Mouse (Mus musculus) urinary bladder, postnatal 4 days (tissue): ENCODE measurements at regions not wholly inside any gene's neighbourhood (a gene's known extent, or its start where the extent isn't known, plus 50 kb on each side); places are given as distances from the start of the nearest gene placed in this dataset.

Experiments
- DNase-seq, 2 experiments: peaks; one replicate each; pipeline ENCODE4 v3.0.0; 2021 to 2022; ENCODE audit warnings: low spot score in 2 of 2

DNA sequence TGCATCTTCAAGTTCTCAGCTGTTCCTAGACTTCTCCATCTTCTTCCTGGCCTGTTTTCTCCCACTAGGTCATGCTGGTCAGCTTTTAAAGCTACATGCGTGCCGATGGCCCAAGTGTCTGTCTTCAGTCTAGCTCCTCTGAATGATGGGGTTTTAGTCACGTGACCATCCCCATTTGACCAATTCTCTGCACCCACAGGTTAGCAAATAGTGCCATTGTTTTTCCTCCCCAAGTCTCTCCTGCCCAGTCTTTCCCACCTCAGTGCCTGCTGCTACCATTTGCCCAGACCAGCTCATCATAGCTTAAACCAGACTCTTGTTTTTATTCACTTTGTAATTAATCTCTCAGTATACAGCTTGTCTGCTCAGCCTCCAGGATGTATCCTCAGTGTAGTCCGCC, 62.3 kb downstream of the Zfp706 start:
- DNase-seq, result no peak

DNA sequence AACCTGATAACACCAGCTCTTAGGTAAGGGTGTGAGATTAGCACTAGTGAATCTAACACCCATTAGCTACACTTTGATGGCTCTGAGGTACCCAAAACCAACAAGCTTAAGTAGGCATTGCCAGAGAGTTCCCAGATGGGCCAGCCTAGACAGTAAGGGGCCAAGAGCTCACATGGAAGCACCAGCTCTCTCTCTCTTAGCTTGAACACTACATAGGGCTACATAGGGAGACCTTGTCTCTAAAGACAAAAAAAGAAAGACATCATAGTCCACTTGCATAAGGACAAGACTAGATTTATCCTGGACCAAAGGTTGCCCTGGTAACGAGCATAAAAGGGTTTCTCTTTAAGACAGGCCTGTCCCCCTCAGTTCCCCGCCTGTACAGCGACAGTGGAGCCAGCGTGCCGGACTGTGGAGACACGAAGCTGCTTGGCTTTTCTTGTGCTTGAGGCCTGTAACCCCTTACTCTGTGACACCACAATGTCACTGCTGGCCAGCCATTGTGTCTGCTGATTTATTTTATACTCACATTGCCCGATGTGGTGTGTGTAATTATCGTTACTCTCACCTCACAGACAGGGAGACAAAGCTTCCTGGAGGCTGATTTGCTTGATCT, 62.9 kb downstream of the Zfp706 start:
- DNase-seq, result no peak

DNA sequence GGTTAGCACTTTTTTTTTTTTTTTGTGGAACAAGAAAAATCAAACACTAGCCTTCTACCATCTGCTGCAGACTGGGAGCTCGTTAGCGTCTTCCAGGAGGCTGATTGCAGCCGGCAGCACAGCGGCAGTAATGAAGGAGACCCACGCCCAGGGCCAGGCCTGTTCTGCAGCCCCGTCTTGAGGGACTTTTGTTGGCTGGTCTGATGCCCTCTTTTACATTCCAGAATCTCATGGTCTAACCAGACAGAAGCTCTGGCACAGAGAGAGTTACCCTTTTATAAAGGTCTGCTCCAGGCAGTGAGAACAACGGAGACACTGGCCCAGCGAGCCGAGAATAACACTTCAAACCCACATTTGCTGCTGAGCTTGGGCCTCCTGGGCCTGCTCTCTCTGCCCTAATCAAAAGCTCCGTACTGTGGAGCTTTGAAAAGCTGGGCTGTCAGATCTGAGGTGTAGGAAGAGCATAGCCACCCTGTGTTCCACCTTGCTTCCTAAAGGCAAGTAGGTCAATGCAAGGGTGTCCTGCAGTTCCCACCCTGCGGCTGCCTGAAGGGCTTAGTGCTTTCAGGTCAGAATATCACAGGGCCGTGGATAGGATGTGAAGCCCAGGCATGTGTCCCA, 64.0 kb downstream of the Zfp706 start:
- DNase-seq, result no peak

DNA sequence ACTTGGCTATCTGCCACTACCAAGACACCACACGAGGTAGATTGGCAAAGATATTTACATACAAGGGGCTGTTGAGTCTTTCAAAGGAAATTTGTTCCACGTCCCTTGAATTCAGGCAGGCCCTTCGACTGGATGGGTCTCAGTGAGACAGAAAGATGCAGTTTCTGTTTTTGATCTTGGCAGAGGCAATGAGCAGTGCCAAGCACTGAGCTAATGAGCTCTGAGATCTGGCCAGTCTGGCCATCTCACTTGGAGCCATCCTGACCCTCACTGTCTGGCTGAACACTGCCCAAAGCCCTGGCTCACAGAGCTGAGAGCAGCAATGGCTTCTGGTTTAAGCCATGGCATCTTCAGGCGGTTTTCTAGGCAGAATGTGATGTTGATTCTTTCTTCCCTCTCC, 65.3 kb downstream of the Zfp706 start:
- no peak for DNase-seq

DNA sequence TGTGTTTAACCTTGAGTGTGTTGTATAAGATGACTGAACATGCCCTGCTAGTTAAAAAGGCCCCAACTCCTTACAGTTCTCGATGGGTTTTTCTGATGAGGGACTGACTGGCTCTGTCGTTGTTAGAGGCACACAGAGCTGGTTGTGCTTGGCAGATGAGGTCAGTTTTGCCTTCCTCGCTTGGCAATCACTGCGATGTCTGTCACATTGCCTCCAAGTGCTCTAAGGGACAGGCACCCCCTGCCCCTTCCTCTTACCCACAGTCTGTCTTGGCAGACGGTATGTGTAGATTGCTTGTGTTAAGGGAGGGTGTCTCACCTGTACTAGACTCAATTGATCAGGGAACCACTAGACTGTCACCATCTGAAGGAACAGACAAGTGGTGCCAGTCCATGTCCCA, 65.8 kb downstream of the Zfp706 start:
- no peak for DNase-seq

DNA sequence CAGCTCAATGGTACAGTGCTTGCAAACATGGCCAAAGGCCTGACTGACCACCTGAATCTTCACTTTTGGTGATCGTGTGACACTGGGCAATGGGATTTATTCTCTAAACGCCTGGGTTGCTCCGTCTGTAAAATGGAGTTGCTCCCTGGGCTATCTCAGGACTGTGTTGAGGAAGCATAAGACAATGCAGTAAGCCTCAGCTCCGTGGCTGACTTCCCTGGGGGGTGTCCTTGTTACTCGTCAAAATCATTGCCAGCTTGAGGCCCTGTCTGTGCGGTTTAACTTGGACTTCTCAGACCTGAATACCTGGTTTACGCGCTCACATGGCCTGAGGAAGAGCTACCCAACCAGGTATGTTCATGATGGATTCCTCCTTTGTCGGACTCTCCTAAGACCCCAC, 68.0 kb downstream of the Zfp706 start:
- DNase-seq, result no peak

DNA sequence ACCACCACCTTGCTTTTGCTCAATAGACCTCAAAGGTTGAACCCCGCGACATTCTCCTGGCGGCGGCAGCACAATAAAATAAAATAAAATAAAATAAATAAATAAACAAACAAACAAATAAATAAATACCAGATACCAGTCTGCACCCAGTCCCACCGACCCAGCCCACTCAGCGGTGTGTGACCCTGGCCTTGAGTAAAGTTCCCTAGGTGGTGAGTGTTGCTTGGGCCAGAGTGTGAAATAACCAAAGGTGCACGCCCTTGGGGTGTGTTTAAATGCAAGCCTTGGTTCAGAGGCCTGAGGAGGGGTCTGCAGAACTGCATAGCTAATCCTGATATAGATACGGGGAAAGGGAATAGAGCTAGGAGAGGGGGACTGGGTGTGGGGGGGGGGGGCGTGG, 68.4 kb downstream of the Zfp706 start:
- DNase-seq, result no peak

DNA sequence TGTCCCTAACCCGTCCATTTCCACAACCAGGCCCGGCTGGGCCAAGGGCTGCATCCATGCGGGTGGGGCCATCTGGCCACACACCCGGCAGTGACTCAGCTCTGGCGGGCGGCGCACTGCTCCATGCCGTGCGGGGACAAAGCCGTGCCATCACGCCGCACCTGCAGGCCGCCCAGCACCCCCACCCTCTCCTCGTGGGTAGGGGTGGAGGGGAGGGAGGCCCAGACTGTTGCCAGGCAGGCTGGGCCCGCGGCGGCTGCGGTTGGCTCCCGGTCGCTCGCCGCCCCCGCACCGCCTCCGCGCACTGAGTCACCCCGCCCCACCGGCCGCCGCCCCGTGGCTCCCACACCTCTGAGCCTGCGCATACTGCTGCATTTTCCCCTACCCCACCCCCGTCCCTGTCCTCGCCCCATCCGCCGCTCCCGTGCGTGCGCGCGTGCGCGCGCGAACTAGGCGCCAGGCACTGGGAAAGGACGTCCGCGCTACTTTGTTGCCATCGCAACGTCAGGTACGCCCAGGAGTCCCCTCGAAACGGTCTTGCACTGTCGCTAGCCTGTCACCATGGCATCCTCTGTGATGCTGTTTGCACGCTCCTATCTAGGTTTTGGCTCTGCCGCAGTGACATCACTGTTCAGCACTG, 68.9 kb downstream of the Zfp706 start:
- DNase-seq, result peak; percentile 87 to 89

DNA sequence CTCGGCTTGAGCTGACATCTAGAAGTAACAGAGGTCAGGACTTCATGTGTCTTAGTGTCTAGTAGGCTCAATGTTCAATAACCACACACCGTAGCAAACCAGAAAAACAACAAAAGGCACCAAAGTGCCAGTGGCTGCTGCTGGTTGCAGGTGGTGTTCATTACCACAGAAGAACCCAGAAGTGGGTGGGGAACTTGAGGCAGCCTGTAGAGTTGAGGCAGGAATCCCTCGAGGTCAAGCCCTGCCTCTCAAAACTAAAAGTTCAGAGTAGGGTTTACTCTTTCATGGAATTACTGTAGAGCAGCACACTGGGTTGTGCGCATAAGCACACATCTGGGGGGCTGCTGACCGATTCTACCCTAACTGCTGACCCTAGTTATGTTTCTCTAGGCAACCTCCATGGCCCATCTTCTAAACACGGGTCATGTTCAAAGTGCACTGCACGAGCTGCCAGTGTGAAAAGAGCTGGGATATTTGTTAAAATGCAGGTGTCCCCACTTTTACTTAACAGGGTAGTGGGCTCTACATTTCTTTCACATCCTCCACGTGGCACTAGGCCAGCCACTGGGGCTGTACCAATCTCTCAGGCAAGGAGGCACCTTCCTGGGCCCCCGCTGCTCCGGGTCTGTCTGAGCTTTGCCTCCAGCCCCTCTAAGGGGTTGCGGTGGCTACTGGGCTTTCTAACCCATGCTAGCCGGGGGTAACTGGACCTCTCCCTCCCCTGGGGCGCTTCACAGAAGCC, 69.6 kb downstream of the Zfp706 start:
- no peak for DNase-seq

DNA sequence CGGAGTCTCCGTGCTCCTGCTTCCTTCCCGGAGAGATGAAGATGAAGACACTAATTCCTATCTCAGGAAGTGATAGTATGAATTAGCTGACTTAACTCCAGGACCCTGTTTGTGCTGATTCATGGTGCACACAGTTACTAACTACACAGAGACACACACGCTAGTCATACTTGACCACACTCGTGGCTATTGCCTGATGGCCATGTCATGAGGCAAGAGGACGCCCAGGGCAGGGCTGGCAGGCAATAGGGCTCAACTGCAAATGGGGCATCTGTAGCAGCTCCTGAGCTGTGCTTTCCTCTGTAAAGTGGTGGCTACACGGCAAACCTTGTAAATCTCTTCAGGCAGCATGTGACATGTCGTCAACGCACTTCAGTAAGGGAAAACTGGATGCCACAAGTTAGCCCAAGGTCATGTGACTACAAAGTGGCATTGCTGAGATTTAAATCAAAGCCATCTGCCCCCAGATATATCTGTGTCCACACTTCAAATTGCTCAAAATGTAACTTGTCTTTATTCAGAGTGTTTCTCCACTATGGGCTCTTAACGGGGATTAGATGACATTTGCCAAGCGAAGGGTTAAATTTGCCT, 70.4 kb downstream of the Zfp706 start:
- DNase-seq, result no peak

DNA sequence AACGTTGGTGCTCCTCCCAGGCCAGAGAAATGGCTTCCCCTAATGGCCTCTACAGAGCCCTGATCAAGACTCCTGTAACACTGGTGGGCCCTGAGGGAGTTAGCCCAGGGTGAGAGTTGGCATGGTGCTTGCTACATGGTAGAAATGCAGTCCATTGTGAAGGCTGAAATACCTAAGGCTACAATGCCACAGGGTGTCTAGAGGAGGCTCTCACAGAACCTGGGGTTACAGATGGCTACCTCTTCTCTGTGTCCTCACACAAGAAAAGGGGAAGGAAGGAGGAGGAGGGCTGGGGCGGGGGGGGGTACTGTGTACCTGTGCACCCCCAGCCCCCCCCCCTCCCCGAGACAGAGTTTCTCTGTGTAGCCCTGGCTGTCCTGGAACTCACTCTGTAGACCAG, 72.8 kb downstream of the Zfp706 start:
- DNase-seq, result no peak

DNA sequence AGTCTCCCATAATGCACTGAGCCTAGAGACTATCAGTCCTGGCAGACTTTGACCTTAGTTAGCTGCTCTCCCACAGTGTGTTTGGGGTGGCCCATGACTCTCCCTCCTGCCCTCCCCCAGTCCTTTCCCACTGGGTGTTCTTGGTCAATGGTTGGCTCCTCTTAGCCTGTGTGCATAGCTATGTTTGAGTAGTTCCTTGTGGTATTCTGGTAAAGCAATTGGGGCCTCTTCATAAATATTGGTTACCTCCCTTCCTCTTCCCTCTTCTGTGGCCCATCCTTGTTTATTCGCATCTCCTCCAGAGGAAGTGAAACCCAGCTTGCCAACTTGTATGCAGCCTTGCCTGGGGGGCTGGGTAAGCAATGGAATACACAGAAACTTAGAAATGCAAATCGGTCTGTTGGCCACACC, 74.0 kb downstream of the Zfp706 start:
- no peak for DNase-seq

DNA sequence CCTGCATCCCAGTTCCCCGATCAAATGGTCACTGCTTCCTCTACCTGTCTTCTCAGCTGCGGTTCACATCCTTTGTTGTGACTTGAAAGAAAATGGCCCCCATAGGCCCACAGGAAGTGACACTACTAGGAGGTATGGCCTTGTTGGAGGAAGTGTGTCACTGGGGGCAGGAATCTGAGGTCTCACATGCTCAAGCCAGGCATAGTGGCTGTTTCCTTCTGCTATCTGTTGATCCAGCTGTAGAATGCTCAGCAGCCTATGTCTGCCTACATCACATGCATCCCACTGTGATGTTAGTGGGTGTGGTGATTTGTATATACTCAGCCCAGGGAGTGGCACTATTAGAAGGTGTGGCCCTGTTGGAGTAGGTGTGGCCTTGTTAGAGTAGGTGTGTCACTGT, 76.1 kb downstream of the Zfp706 start:
- no peak for DNase-seq

DNA sequence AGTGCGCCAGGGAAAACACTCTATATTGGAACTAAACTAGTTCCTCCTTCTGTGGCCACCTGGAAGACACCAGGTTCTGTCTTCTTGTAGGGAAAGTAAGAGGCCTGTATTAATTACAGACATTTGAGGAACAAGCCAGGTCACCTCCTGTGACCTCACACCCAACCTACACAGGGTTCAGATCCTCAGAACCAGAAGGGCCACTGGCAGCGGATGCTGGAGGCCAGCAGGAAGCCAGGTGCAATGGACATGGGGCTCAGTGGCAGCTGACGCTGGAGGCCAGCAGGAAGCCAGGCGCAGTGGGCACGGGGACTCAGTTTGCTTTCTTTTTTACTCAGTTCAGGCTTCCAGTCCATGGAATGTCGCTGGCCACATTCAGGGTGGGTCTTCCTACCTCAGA, 77.1 kb downstream of the Zfp706 start:
- no peak for DNase-seq

DNA sequence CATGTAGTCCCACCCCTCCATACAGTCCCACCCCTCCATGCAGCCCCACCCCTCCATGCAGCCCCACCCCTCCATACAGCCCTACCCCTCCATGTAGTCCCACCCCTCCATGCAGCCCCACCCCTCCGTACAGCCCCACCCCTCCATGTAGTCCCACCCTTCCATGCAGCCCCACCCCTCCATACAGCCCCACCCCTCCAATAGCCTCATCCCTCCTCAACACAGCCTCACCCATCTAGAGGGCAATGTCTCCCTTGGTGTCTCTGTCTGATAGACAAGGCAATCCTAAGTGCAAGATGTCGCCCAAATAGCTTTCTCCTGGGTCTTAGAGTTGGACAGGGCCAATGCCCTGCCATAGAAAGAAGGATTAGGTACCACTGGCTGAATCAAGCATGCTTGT, 77.8 kb downstream of the Zfp706 start:
- DNase-seq, result no peak

DNA sequence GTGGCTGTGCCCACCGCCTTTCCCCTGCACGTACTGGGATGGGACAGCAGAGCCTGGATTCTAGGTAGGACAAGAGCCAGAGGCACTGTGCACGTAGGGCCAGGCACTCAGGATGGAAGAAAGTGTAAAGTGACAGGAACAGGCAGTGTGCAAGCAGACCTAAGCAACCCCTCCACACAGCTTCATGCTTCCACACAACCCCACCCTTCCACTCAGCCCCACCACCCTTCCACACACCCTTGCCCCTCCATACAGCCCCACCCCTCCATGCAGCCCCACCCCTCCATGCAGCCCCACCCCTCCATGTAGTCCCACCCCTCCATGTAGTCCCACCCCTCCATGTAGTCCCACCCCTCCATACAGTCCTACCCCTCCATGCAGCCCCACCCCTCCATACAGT, 78.5 kb downstream of the Zfp706 start:
- DNase-seq, result no peak

DNA sequence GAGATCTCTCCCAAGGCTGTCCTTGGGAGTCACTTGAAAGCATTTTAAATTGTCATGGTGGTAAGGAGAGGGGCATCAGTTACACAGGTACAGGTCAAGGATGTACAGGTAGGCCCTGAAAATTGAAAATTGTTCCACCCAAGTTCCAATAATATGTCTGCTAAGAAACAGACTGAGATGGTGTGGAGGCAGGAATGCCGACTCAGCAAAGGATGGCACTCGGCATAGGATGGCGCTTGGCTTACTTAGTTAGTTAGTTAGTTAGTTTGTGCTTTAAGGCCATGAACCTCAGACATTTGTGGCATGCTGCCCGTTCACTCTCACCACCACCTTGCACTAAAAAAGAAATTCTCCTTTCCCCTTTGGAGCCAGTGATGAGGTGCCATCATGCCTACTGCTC, 78.9 kb downstream of the Zfp706 start:
- DNase-seq, result no peak

DNA sequence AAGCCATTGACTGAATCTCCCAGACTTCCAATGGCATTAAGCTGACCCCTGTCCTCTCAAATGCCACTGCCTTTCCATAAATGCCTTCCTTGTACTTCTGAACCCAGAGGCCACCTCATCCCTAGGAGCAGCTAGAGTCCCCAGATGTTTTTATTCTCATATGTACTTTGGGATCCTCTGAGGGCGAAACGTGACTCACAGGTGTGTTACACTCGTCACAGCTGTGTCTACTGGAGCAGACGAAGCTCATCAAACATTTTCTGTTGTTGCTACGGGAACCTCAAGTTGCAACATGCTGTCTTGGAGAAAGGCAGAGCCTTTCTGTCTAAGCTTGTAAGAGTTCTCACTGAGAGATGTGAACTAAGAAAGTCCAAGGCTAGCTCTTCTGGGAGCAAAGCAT, 80.1 kb downstream of the Zfp706 start:
- no peak for DNase-seq

DNA sequence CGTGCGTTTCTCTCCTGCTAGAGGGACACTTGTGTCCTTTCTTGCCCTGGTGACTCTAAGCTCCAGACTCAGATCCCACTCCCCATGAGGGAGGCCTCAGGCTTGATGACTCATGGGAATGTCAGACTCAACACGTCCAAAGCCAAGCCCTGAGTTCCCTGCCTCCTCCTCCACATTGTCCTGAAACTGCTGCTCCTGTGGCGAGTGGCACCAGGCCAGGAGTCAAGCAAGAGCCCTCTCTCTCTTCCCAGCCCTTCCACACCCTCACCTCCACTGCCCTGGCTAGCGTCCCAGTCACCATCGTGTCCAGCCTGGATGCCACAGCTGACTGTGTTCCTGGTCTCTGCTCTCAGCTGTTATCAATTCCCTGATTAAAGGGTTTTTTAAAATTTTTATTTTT, 83.4 kb downstream of the Zfp706 start:
- peak; percentile 49 to 64 for DNase-seq

DNA sequence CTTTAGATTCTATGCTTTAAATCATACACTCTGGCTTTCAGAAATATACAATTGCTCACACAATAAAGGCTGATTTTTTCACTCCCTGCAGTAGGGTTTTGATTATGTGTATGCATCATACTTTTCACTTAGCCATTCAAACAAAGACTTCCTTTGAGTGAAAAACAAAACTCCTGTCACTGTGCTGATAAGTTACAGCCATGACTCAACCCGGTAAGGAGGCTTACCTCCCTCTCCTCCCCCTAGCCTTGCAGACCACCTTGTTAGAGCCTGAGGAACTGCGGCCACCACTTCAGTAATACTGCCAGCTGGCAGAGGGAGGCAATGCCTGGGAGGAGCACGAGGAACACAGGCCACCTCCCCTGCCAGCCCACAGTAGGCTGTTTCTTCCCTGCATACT, 86.2 kb downstream of the Zfp706 start:
- DNase-seq, result no peak

DNA sequence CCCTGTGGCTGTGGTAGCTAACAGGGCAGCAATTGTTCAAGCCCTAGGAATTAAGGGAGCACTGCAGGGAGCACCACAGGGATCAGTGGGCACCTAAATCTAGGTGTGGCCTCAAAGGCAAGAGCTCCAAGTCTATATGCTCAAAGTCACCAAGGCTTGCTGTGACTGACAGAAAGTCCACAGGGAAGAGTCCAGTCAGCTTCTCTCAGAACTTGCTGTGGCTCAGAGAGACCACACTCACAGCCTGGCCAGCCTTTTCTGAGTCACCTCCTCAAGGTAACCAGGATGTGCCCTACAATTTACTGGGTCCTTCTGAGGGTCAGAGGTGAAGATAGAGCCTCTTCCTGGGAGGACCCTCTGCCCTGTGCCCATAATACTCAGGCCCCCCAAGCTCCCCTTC, 86.7 kb downstream of the Zfp706 start:
- DNase-seq, result no peak

DNA sequence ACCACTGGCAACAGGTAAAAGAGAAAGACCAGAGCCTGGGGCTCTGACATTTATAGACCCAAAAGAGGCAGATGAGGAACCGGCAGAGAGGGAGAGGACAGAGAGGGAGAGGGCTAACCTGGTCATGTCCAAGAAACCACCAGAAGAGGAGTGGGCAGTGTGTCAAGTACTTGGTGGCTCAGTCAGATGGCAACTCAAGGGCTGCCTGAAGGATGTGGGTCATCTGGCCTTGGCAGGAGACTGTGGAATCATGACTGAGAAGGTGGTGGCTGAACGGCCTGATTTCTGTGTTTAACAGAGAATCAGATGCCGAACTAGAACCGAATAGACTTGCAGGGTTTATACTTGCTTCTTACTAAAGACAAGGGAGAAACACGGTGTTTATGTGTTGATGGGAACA, 87.9 kb downstream of the Zfp706 start:
- DNase-seq, result no peak

DNA sequence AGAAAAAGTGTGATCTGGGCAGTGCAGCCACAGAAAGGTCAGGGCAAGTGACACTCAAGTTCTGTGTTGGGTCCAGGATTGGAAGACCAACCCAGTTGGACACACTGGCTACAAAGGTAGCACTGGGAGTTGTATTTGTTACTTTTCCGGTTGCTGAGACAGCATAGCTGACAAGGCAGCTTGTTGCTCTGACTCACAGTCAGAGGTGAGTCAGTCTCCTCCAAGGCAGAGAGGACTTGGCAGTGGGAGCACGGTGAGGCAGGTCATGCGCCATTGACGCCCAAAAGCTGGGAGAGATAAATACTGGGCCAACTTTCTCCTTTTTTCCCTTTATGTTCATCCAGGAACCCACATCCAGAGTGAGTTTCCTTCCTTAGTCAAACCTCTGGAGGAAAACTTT, 88.4 kb downstream of the Zfp706 start:
- no peak for DNase-seq
